Mouse (Mus musculus): ENCODE measurements around the gene Gm10217. TPM values are rescaled to one million over a fixed set of nuclear protein-coding genes. Genes with fewer than 3 reads are reported as not detected.

The Gm10217 gene
- polyA plus RNA-seq, 1 experiment from 2014 or later = not detected

Other genes starting within 250 kb of the Gm10217 start
- gene Fam155a, start 93.1 kb upstream of the Gm10217 start, polyA plus RNA-seq (2016; fragmentation: Nextera tagmentation; extraction: Ambion mirVana) = 11.6 and 13.0 TPM in 2 replicates
- 9.2 and 10.1 TPM in 2 replicates for gene Lig4, start 113.4 kb downstream of the Gm10217 start, polyA plus RNA-seq (2016; fragmentation: Nextera tagmentation; extraction: Ambion mirVana)
- 19.6 and 20.6 TPM in 2 replicates for gene Abhd13, start 113.5 kb downstream of the Gm10217 start, polyA plus RNA-seq (2016; fragmentation: Nextera tagmentation; extraction: Ambion mirVana)
- 1.4 and 1.8 TPM in 2 replicates for gene Tnfsf13b, start 142.2 kb downstream of the Gm10217 start, polyA plus RNA-seq (2016; fragmentation: Nextera tagmentation; extraction: Ambion mirVana)

All from neural tube, embryonic 12.5 days (tissue).